Mouse (Mus musculus) megakaryocyte, embryonic 14.5 days (primary cell): ENCODE results near the gene Cyp26c1.

Experiments
- FLI1 ChIP-seq: IDR thresholded peaks from 2 replicates; pipeline ENCODE4 v1.6.1; 2012; ENCODE audit warnings: low read length, inconsistent platforms, mixed read lengths
- GATA1 ChIP-seq: IDR thresholded peaks from 3 replicates; pipeline ENCODE4 v1.6.1; 2012; ENCODE audit warnings: mixed read lengths, low read length, inconsistent platforms, borderline replicate concordance

GRCm38 (mm10) chr19:37668657-37669056, 16.7 kb upstream of the Cyp26c1 start:
- TF ChIP-seq GATA1 (no peak), FLI1 (no peak)
